Mouse (Mus musculus): ENCODE data around the gene Epb41. TPM values are rescaled to one million over a fixed set of nuclear protein-coding genes. Genes with fewer than 3 reads are reported as not detected.

Gene Epb41
- total RNA-seq, 2 experiments from 2014 or later = 39.0 TPM

DNA sequence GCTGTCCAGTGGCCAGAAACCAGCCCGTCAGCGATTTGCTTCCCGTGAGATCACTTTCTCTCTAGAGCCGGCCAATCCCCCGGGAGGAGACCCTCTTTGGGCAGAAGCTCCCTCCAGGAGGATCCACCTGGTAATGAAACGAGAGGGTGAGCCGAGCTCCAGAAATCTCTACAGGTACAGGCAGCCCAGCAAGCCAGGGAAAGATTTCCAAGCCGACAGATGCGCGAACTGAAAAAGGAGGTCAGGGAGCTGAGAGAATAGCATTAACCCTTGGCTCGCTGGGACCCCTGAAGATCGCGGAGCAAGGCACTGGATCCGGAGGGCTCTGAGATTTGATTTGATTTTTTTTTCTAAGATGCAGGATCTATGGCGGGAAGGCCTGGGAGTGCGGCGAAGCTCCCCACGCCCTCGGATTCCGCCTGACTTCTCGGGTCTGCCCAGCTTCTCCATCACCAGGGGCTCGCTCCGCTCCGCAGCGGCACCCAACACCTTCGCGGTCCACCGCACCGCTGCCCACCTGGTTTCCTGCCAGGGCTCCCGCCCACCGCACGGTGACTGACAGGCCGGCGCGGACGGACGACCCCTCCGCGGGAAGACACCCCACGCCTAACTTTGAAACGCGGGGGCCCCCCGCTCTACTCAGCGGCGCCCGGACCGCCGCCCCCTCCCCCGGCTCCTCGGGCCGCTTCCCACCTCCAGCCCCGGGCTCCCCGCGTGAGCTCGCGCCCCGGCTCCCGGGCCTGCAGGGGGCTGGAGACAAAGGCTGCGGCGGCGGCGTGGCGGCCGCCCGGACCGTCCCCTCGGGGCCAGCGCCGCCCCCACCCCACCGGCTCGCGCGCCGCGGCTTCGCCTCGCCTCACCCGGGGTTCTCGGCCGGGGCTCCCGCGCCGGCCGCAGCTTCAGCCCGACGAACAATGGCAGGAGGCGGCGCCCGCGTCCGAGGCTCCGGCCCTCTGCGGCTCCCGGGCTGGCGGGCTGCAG is 26.8 kb downstream of the Epb41 start:
- peak; percentile 19 for DNase-seq (ENCODE audit: low spot score in 2 of 2)

DNA sequence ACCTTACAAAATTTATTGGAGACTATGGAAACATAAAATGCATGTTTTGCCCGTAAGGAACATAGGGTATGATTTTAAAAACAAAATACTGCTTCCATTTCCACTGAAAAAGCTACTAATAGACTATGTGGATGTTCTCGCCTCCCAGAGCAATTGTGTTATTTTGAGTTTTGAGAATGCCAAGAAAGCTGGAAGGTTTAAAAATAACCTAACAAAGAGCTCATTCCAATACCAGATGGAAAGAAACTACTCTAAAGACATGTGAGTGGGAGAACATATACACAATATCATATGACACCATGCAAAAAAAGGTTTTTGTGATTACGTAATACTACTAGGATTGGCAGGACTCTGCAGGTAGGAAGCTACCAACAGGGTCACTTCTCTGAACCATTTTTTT is 31.4 kb downstream of the Epb41 start:
- DNase-seq (ENCODE audit: low spot score in 2 of 2) = no peak

DNA sequence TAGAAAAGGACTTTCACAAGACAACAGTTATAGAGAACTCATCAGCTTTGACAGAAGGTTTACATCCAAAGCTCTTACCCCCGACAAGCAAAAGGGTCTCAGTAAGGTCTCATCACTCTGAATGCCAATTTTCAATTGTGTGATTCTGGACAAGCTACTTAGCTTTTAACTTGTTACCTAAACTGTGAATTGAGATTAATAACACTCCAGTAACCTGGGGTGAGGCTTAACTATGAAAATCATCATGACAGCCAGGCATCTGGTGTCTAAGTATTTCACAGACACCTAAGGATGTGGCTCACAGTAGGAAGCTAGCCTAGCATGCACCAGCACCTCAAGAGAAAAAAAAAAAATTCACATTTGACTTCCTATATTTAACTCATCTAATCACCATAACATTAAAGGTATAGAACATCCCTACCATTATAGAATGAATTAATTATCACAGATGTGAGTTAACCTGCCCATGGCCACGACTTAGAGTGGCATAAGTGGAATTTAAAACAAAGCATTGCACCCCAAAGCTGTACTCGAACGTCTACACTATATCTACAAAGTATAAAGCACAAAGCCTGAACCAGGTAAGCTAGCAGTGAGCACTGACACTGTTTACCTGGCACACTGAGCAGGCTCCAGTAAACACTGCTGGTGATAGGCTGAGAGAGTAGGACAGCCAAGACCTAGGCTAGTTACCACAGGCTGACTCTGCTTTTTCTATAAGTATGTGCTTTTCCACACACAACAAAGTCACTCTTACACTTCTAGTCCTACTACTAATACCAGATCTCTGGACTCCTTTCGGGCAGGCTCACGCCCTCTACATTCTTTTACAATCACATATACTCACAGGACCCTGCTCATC is 33.4 kb downstream of the Epb41 start:
- no peak for DNase-seq (ENCODE audit: low spot score in 2 of 2)

DNA sequence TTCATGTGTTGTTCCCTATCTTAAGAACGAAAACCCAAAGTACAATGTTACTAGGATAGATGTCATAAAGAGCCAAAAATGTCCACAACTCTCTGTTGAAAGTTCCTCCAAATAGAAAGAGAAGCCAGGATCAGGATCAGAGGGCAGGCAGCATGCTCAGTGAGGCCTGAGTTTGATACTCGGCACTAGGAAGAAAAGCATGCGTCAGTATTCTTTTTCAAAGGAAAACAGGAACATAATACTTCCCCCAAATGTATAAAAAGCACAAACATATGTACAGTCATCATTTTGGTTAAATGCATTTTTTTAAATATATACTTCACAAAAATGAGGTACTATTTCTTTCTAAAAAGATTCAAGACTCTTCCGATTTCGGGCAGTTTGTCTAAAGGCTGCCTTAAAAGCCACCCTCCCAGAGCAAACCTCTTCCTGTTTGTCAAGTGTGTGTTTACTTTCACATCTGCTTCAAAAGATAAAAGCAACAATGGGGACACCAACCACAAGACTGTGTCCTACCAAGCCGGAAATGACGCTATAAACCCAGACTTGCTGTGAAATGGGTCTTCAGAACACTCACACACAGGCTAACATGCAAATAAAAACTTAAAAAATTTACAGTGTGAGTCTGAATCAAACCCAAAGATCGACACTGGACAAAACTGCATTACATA is 35.0 kb downstream of the Epb41 start:
- no peak for DNase-seq (ENCODE audit: low spot score in 2 of 2)

DNA sequence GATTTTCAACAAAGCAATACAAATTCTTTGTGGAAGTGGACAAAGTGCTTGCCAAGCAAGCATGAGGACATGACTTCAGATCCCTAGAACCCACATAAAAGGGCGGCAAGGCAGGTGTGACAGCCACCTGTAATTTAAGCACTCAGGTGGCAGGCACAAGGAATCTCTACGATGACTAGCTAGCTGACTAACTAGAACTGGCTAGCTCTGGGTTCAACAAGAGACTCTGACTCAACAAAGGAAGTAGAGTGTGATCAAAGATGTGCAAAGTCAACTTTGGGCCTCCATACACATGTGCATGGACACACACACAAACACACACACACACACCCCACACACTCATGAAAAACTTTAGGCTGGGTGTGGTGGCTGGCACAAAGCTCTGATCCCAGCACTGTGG is 35.6 kb downstream of the Epb41 start:
- DNase-seq (ENCODE audit: low spot score in 2 of 2) = no peak

DNA sequence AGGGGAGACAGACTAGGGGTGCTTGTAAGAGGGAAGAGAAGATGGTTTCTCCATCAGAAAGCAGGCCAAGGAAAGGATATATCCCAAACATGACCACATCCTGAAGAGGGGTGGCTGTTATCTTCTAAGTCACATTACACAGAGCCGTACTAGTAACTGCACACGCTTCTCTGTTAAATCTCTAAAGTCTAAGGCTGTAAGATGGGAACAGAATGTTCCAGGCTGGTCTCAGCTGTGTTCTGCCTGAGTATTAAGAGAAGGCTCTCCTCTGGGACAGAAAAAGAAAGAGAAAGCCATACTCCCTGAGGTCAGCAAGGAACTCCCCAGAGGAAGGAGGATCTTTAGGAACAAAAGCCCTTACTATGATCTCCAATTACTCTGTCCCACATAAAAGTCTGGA is 36.3 kb downstream of the Epb41 start:
- no peak for DNase-seq (ENCODE audit: low spot score in 2 of 2)

DNA sequence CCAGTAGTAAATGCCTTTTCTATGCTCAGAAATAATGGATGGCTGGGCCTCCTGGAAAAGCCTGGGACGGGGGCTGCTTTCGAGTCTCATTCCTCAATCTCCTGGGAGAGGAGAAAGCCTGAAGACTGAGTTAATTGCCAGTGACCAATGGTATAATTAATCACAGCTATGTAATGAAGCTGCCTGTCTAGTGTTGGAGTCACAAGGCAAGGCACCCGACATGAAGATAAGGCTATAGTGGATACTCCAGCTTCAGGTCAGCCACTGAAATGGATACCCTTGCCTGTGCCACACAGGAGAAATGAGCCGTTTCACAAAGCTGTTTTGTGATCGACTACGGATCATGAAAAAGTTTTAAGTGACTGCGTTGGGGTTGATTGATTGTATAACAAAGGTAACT is 37.1 kb downstream of the Epb41 start:
- no peak for DNase-seq (ENCODE audit: low spot score in 2 of 2)

DNA sequence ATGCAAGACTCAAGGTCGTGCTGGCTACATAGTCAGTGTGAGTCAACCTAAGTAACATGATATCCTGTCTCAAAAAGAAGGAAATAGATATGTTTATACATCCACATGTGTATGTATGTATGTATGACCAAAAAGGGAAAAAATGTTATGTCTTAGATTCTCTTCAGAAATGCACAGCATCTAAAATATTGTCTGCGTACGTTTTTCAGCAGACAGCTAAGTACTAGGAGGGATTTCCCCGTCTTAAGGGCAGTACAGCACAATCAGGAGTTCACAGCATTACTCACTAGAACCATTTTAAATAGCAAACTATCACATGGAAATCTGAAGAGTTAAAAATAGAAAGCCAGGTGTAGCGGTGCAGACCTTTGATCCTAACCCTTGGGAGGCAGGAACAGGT is 38.0 kb downstream of the Epb41 start:
- no peak for DNase-seq (ENCODE audit: low spot score in 2 of 2)

DNA sequence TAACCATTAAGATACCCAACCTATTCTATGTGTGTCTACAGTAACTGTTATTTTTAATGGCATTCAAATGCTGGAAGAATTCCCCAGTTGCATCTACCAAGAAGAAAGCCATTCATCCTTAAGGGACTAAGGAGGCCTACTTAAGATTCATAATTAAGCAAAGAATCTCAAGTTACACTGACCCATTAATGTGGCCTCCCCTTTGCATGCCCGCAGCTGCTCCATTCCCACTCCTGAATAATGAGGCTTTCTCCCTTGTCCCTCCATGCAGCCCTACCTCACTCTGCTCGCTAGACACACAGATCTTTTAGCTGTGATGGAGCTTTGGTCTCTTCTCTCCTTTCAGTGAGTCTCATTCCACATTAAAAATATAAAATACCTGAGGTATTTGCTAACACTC is 40.9 kb downstream of the Epb41 start:
- DNase-seq (ENCODE audit: low spot score in 2 of 2) = no peak

DNA sequence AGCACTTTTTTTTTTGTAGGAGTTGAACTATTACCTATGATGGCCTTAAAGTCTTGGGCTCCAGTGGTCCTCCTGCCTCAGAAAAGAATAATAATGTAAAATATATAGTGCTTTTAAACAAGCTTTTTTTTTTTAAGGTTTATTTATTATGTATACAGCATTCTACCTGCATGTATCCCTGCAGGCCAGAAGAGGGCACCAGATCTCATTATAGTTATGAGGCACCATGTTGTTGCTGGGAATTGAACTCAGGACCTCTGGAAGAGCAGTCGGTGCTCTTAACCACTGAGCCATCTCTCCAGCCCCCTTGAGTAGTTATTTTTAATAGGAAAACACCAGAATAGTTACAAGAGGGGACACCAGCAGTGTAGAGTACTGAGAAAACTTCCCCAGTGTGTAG is 41.9 kb downstream of the Epb41 start:
- no peak for DNase-seq (ENCODE audit: low spot score in 2 of 2)

DNA sequence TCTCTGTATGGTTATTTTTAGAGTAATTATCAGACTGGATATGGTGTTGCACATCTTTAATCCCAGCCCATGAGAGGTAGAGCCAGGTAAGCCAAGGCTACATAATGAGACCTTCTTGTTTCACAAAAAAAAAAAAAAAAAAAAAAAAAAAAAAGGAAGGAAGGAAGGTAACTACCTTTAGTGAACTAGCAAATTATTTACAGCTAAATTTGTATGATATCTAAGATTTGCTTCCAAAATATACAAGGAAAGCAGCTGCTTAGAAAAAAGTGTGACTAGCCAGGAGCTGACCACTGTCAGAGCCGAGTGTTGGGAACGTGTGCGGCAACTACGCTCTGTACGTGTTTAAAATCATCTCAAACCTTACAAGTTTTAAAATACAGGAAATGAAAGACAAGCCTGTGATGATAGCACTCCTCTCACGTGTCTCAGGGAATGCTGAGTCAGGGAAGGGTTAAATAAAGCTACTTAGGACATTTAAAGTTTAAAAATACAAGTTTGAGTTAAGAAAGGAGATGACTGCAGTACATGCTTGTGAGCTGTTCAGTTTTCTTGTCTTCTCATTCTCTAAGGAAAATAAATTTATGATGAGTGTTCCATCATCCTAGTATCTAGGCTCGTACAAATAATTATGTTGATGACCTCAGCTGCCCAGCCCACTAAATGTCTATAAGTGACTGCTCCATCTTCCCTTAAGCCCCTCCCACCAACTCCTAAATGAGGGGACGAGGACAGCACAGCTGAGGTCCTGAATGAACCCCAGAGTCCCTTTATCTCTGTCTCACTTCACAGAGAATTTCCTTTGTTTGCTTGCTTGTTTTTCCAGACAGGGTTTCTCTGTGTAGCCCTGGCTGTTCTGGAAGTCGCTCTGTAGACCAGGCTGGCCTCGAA is 45.0 kb downstream of the Epb41 start:
- no peak for DNase-seq (ENCODE audit: low spot score in 2 of 2)

DNA sequence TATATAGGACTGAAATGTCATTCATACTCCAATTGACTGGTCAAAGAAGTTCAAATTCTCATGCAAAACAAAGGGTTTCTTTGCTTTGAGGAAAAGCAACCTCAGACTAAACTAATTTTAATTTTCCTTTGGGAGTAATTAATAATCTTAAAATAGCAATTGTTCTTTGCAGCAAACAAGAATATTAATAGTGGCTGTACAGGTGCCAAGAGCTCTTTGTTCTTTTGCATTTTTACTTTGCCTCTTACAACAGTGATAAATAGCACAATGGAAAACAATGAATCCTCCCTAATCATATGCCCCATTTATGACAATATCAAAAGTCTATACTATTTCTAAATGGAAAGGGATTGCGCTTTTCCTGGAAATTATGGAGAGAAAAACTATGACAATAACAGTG is 47.3 kb downstream of the Epb41 start:
- no peak for DNase-seq (ENCODE audit: low spot score in 2 of 2)

DNA sequence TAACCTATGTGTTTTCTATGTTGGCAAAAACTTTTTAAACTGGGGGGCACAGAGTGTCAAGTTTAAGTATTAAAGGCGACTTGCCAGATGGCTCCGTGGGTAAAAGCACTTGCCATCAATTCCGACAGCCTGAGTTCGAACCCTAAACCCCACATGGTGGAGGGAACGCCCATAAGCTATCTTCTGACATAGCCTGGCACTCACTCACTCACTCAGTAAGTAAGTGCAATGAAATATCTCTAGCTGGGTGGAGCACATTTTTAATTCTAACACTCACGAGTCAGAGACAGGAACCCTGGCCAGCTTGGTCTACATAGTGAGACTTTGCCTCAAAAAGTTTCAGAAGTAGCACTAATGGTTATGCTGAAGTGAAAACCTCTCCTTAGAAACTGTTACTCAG is 48.0 kb downstream of the Epb41 start:
- DNase-seq (ENCODE audit: low spot score in 2 of 2) = no peak

DNA sequence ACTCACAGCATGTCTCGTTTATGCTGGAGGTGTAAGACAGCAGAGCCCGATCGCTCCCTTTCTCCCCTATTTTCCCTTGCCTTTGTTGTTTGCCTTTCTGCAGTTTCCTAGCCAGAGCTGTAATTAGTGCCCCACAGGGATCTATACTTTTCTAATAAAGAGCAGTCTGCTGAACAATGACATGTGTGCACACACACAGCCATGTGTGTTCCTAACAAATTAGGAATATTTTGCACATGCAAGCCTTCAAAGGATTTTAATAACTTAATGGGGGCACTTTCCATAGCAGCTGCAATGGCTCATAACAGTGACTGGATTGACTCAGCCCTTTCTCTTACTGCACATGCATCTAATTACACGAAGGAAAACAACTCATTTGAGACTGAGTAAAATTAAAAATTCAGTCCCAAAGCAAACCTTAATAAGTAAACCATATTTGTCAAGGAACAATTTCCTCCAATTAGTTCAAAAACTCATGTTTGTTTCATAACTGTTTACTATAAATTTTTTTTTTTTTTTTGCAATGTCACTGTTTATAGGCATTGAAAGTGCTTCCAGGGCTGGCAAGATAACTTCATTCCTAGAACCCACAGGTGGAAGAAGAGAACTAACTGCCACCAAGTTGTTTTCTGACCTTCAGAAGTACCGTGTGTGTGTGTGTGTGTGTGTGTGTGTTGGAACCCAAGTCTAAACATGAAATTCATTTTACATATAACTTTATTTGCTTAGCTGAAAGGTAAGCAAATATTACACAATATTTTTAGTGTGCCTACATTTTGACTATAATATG is 49.2 kb downstream of the Epb41 start:
- no peak for DNase-seq (ENCODE audit: low spot score in 2 of 2)

DNA sequence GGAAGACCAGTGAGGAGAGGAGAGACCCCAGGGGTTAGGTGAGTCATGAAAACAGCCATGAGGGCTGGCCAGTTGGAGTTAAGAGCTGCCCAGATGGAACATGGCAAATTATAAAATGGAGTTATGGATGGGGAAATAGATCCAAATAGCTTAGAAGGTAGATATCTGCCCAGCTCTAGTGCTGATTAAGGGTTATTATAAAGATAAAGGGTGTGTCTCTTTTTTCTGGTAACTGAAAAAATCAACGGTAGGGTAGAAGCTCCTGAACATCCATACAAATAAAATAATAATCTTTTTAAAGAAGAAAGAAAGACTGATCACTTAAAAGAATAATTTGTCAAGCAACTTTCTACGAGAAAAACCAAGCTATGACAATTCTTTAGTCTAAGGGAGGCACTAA is 49.9 kb downstream of the Epb41 start:
- no peak for DNase-seq (ENCODE audit: low spot score in 2 of 2)

DNA sequence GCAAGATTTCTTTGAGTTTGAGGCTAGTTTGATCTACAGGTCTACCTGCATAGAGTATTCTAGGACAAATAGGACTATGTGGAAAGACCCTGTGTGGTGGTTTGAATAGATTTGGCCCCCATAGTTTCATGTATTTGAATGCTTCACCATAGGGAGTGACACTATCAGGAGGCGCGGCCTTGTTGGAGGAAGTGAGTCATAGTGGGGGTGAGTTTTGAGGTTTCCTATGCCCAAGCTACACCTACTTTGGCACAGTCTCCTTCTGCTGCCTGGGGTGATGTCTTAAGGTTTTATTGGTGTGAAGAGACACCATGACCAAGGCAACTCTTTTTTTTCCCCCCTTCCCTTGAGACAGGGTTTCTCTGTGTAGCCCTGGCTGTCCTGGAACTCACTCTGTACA is 51.3 kb downstream of the Epb41 start:
- no peak for DNase-seq (ENCODE audit: low spot score in 2 of 2)

DNA sequence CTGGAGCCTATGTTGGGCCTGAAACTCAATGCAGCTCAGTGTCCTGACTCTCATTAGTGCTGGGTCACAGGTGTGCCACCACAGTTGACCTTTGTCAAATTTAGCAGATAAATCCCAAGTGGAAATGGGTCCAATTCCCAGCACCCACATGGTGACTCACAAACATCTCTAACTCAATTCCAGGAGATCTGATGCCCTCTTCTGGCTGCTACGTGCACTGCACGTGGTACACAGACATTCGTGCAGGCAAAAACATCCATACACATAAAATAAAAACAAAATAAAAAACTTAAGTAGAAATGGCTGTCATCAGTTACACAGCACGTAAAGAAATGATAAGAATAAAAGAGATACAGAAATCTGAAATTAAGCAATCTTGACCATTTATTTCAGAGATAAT is 52.5 kb downstream of the Epb41 start:
- no peak for DNase-seq (ENCODE audit: low spot score in 2 of 2)

DNA sequence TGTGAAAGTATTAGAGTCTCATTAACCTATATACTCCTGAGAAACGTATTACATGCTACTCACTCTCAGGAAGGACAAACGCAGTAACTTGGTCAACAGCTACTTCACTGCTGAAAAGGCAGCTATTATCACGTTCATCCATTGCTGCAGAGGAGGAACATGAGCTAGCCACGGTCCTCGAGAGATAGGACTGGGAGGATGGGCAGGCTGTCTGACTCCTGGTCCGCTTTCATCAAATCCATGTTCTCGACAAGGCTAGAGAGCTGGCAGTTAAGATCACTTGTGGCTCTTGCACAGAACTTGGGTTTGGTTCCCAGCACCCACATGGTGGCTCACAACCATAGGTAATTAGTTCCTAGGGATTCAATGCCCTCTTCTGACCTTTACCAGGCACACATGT is 53.2 kb downstream of the Epb41 start:
- DNase-seq (ENCODE audit: low spot score in 2 of 2) = no peak

DNA sequence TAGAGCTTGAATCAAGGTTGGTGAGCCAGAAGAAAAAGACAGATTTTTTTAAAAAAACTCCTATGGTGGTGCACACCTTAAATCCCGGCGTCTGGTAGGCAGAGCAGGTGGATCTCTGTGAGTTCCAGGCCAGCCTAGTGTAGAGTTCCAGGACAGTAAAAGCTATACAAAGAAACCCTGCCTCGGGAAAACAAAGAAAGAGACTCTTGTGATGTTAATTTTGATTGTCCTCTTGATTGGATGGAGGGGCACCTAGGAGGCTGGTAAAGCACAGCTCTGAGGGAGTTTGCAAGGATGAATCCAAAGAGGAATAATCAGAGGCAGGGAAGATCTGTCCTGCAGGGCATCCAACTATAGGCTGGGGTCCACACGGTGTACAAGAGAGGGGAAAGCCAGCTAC is 56.6 kb downstream of the Epb41 start:
- DNase-seq (ENCODE audit: low spot score in 2 of 2) = no peak

DNA sequence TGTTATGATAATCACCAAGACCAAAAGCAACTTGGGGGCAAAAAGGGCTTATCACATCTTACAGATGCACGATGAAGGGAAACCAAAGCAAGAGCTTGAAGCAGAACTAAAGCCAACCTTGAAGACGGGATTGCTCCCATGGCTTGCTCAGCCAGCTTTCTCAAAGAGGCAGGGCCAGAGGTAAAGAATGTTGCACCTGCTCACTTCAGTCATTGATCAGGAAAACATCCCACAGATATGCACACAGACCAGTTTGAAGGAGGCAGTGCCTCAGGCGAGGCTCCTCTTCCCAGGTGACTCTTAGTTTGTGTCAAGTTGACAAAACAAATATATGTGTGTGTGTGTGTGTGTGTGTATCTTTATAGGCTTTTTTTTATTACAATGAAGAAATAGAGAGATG is 59.7 kb downstream of the Epb41 start:
- no peak for DNase-seq (ENCODE audit: low spot score in 2 of 2)

Data from left cerebral cortex, adult 18-20 months (tissue).